Mouse (Mus musculus): ENCODE data around the gene Slc25a21. TPM values are rescaled to one million over a fixed set of nuclear protein-coding genes. Genes with fewer than 3 reads are reported as not detected.

Slc25a21 gene
- polyA plus RNA-seq, 1 experiment from 2014 or later: 0.84 TPM

GRCm38 (mm10) chr12:57204276-57204851 is 7.1 kb upstream of the Slc25a21 start:
- Histone ChIP-seq H3K4me3 (replicated peaks) (no peak overlapping the region), H3K27me3 (no peaks in the 10 kb centered on the region), H3K4me2 (replicated peaks) (no peak overlapping the region), H3K4me1 (no peaks in the 10 kb centered on the region), H3K9ac (no peak overlapping the region), H3K36me3 (no peaks in the 10 kb centered on the region), H3K27ac (replicated peaks) (no peak overlapping the region), H3K9me3 (replicated peaks) (no peaks in the 10 kb centered on the region)
- WGBS: 78% methylated on average over 4 of the region's 4 CpGs
- ATAC-seq (ENCODE audit: insufficient number of reproducible peaks, low FRiP score, low TSS enrichment, low read depth): no peak

- 87% methylated on average over 3 of the region's 3 CpGs for WGBS
Measured at GRCm38 (mm10) chr12:57201901-57202300, 4.6 kb upstream of the Slc25a21 start.

GRCm38 (mm10) chr12:57199427-57199826 is 2.2 kb upstream of the Slc25a21 start:
- no peak overlapping the region for H3K4me2 ChIP-seq (replicated peaks)
- H3K9ac ChIP-seq: no peak overlapping the region
- WGBS: 90% methylated on average over 2 of the region's 2 CpGs
- no peak for ATAC-seq (ENCODE audit: insufficient number of reproducible peaks, low FRiP score, low TSS enrichment, low read depth)
- H3K36me3 ChIP-seq: no peaks in the 10 kb centered on the region
- H3K9me3 ChIP-seq (replicated peaks): no peaks in the 10 kb centered on the region
- no peak overlapping the region for H3K4me3 ChIP-seq (replicated peaks)
- peaks cover 8% of the 10 kb centered on the region; the same call in 1 of the 2 replicates for H3K4me1 ChIP-seq
- peaks cover 18% of the 10 kb centered on the region for H3K27me3 ChIP-seq
- H3K27ac ChIP-seq (replicated peaks): no peak overlapping the region

More at GRCm38 (mm10) chr12:57201901-57202300, 4.6 kb upstream of the Slc25a21 start:
- Histone ChIP-seq H3K4me3 (replicated peaks) (no peak overlapping the region), H3K27ac (replicated peaks) (no peak overlapping the region), H3K36me3 (no peaks in the 10 kb centered on the region), H3K4me2 (replicated peaks) (no peak overlapping the region), H3K9ac (no peak overlapping the region), H3K4me1 (peaks cover 3% of the 10 kb centered on the region; the same call in 1 of the 2 replicates), H3K9me3 (replicated peaks) (no peaks in the 10 kb centered on the region), H3K27me3 (peaks cover 13% of the 10 kb centered on the region)
- ATAC-seq (ENCODE audit: insufficient number of reproducible peaks, low FRiP score, low TSS enrichment, low read depth): no peak

- Histone ChIP-seq H3K27me3 (peaks cover 18% of the 10 kb centered on the region), H3K4me3 (replicated peaks) (no peak overlapping the region), H3K36me3 (no peaks in the 10 kb centered on the region), H3K9me3 (replicated peaks) (no peaks in the 10 kb centered on the region), H3K27ac (replicated peaks) (no peak overlapping the region), H3K4me2 (replicated peaks) (no peak overlapping the region), H3K4me1 (peaks cover 8% of the 10 kb centered on the region; the same call in 1 of the 2 replicates), H3K9ac (no peak overlapping the region)
- no peak for ATAC-seq (ENCODE audit: insufficient number of reproducible peaks, low FRiP score, low TSS enrichment, low read depth)
Measured at GRCm38 (mm10) chr12:57198269-57198668, 997 bp upstream of the Slc25a21 start.

GRCm38 (mm10) chr12:57196608-57197362 is 487 bp downstream of the Slc25a21 start:
- Histone ChIP-seq H3K4me2 (replicated peaks) (peak overlapping the region; percentile 89), H3K9ac (0 out of 2 replicates have a peak overlapping the region, but pooled peaks have one; percentile 9), H3K4me3 (replicated peaks) (peak overlapping the region; percentile 50), H3K27ac (replicated peaks) (no peak overlapping the region), H3K36me3 (no peaks in the 10 kb centered on the region), H3K4me1 (peaks cover 8% of the 10 kb centered on the region; the same call in 1 of the 2 replicates), H3K27me3 (peaks cover 18% of the 10 kb centered on the region), H3K9me3 (replicated peaks) (no peaks in the 10 kb centered on the region)
- ATAC-seq (ENCODE audit: insufficient number of reproducible peaks, low FRiP score, low TSS enrichment, low read depth): peak; percentile 29; the same call in 1 of the 2 replicates
- 1% methylated on average over 59 of the region's 59 CpGs for WGBS

- Histone ChIP-seq H3K27ac (replicated peaks) (no peak overlapping the region), H3K36me3 (no peaks in the 10 kb centered on the region), H3K4me1 (peaks cover 8% of the 10 kb centered on the region; the same call in 1 of the 2 replicates), H3K4me3 (replicated peaks) (peak overlapping the region; percentile 50), H3K9ac (0 out of 2 replicates have a peak overlapping the region, but pooled peaks have one; percentile 9), H3K4me2 (replicated peaks) (peak overlapping the region; percentile 89), H3K27me3 (peaks cover 18% of the 10 kb centered on the region), H3K9me3 (replicated peaks) (no peaks in the 10 kb centered on the region)
- no peak for ATAC-seq (ENCODE audit: insufficient number of reproducible peaks, low FRiP score, low TSS enrichment, low read depth)
- WGBS: 10% methylated on average over 8 of the region's 8 CpGs
Measured at GRCm38 (mm10) chr12:57196286-57196607, 1.0 kb downstream of the Slc25a21 start.

GRCm38 (mm10) chr12:57194609-57195008 is 2.7 kb downstream of the Slc25a21 start:
- Histone ChIP-seq H3K9me3 (replicated peaks) (no peaks in the 10 kb centered on the region), H3K4me3 (replicated peaks) (no peak overlapping the region), H3K27ac (replicated peaks) (no peak overlapping the region), H3K9ac (no peak overlapping the region), H3K27me3 (peaks cover 18% of the 10 kb centered on the region), H3K36me3 (no peaks in the 10 kb centered on the region), H3K4me2 (replicated peaks) (no peak overlapping the region), H3K4me1 (peaks cover 8% of the 10 kb centered on the region; the same call in 1 of the 2 replicates)
- 23% methylated on average over 3 of the region's 3 CpGs for WGBS
- no peak for ATAC-seq (ENCODE audit: insufficient number of reproducible peaks, low FRiP score, low TSS enrichment, low read depth)

GRCm38 (mm10) chr12:57187032-57187431 is 10.2 kb downstream of the Slc25a21 start:
- no peak for ATAC-seq (ENCODE audit: insufficient number of reproducible peaks, low FRiP score, low TSS enrichment, low read depth)
- no peak overlapping the region for H3K4me2 ChIP-seq (replicated peaks)
- no peak overlapping the region for H3K4me3 ChIP-seq (replicated peaks)
- H3K4me1 ChIP-seq: no peaks in the 10 kb centered on the region
- no peaks in the 10 kb centered on the region for H3K36me3 ChIP-seq
- H3K9ac ChIP-seq: no peak overlapping the region
- WGBS: 87% methylated on average over 4 of the region's 4 CpGs
- no peaks in the 10 kb centered on the region for H3K9me3 ChIP-seq (replicated peaks)
- peaks cover 7% of the 10 kb centered on the region; the same call in 1 of the 2 replicates for H3K27me3 ChIP-seq
- no peak overlapping the region for H3K27ac ChIP-seq (replicated peaks)

- H3K9ac ChIP-seq: no peak overlapping the region
- ATAC-seq (ENCODE audit: insufficient number of reproducible peaks, low FRiP score, low TSS enrichment, low read depth): no peak
Measured at GRCm38 (mm10) chr12:57186126-57186525, 11.1 kb downstream of the Slc25a21 start.

GRCm38 (mm10) chr12:57185475-57185874 is 11.8 kb downstream of the Slc25a21 start:
- H3K9me3 ChIP-seq (replicated peaks): no peaks in the 10 kb centered on the region
- no peaks in the 10 kb centered on the region for H3K4me1 ChIP-seq
- no peak overlapping the region for H3K4me3 ChIP-seq (replicated peaks)
- no peak overlapping the region for H3K4me2 ChIP-seq (replicated peaks)
- no peak for ATAC-seq (ENCODE audit: insufficient number of reproducible peaks, low FRiP score, low TSS enrichment, low read depth)
- no peaks in the 10 kb centered on the region for H3K36me3 ChIP-seq
- H3K9ac ChIP-seq: no peak overlapping the region
- no peak overlapping the region for H3K27ac ChIP-seq (replicated peaks)
- 2% methylated on average over 1 of the region's 1 CpGs for WGBS
- 0 out of 2 replicates have a peak, but pooled peaks cover 7% of the 10 kb centered on the region for H3K27me3 ChIP-seq

More at GRCm38 (mm10) chr12:57186126-57186525, 11.1 kb downstream of the Slc25a21 start:
- no peaks in the 10 kb centered on the region for H3K36me3 ChIP-seq
- no peak overlapping the region for H3K4me2 ChIP-seq (replicated peaks)
- no peak overlapping the region for H3K27ac ChIP-seq (replicated peaks)
- H3K27me3 ChIP-seq: 0 out of 2 replicates have a peak, but pooled peaks cover 7% of the 10 kb centered on the region
- H3K4me1 ChIP-seq: no peaks in the 10 kb centered on the region
- WGBS: 75% methylated on average over 2 of the region's 2 CpGs
- H3K4me3 ChIP-seq (replicated peaks): no peak overlapping the region
- no peaks in the 10 kb centered on the region for H3K9me3 ChIP-seq (replicated peaks)

- Histone ChIP-seq H3K9me3 (replicated peaks) (no peaks in the 10 kb centered on the region), H3K36me3 (no peaks in the 10 kb centered on the region), H3K27me3 (0 out of 2 replicates have a peak, but pooled peaks cover 7% of the 10 kb centered on the region), H3K4me1 (no peaks in the 10 kb centered on the region), H3K9ac (no peak overlapping the region), H3K27ac (replicated peaks) (no peak overlapping the region), H3K4me2 (replicated peaks) (no peak overlapping the region), H3K4me3 (replicated peaks) (no peak overlapping the region)
- 55% methylated on average over 2 of the region's 2 CpGs for WGBS
- no peak for ATAC-seq (ENCODE audit: insufficient number of reproducible peaks, low FRiP score, low TSS enrichment, low read depth)
Measured at GRCm38 (mm10) chr12:57184401-57185147, 12.7 kb downstream of the Slc25a21 start.

Data from embryonic facial prominence, embryonic 15.5 days (tissue).